Mouse (Mus musculus) bone marrow, adult 2 months (tissue): Measurements from ENCODE around the gene Copz2.

Experiments used
- CTCF ChIP-seq: fragments of 200-500 bp; IDR thresholded peaks from 2 replicates; pipeline ENCODE4 v1.5.1; 2011; ENCODE audit warnings: low read length, control low read depth; ENCODE audit not compliant: control insufficient read depth, insufficient read depth
- POLR2A ChIP-seq: fragments of 200-500 bp; IDR thresholded peaks from 2 replicates; pipeline ENCODE4 v1.6.1; 2011; ENCODE audit warnings: low read depth, mild to moderate bottlenecking, control low read depth, low read length, borderline replicate concordance; ENCODE audit not compliant: control insufficient read depth

- no peak for TF ChIP-seq CTCF
- TF ChIP-seq POLR2A = no peak
Observed at GRCm38 (mm10) chr11:96843627-96844026, 6.0 kb upstream of the Copz2 start.
